Mouse (Mus musculus): ENCODE data around the gene Kat2b.
"Not testable (repeated sequence)": the region's sequence is repeated elsewhere in the genome, so short reads cannot be mapped to it uniquely, and the experiment has no call there.

The Kat2b gene

GRCm38 (mm10) chr17:53661056-53661840 is 94.6 kb downstream of the Kat2b start:
- no peak for DNase-seq (ENCODE audit: low spot score)

DNA sequence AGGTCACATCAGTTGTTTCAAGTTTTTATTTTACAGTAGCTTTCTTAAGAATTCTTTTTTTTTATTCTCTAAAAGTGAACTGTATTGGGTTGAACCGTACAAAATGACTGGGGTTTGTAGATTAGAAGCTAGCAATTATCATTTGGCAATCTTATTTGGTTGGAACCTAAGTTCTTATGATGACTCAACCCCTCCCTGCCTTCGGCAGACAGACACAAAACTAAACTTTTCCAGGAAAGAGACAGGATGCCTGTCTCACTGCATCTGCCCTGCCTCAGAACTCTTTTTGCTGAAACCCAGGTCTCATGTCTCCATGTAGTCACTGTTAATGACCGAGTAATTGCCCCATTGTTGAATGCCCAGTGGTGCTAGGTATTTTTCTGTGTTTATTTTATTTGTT is 97.6 kb downstream of the Kat2b start:
- DNase-seq (ENCODE audit: low spot score) = no peak

DNA sequence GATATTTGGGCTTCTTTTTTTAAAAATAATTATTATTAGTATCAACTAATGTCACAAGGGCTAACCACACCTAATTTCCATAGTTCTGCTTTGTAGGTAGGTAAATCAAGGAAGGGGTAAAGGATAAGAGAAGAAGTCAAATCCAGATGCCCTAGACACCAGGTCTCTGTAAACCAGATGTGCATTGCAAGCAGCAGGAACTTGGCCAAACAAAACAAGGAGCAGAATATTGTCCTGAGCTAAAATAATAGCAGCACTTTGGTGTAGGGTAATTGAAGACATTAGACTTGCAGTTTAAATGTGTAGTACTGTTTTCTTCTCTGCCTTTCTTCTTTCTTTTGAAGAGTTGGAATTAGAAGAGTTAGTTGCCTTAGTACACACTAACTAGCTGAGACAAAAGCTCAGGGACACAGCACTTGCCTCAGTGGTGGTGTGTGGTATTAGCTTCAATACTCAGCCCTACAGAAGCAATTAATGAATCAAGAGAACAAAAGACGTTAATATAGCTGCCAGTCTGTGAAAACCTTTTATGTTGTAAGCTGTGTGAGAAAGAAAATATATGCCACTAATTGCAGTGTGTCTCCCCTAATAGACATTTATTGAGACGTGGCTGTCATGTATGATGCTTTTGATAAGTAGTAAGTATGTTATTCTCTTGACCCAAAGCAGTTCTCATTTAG is 98.2 kb downstream of the Kat2b start:
- DNase-seq (ENCODE audit: low spot score) = no peak

GRCm38 (mm10) chr17:53670453-53670852 is 103.8 kb downstream of the Kat2b start:
- no peak for DNase-seq (ENCODE audit: low spot score)

DNA sequence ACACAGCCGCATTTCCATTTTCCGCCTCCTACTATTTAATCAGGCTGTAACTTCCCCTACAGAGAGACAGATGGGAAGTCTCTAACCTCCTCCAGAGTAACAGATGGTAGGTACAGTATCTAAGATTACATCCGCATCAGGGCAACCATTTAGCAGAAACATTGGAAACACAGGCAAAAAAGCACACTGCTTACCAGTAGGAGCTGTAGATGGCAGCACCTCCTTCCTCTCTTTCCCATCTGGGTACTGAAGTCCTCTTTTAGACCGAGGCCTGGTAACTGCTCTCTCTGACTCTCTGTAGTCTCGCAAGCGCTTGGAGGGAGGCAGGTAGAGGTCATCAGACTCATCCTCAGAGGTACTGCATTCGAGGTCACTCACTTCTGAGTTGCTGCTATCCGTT is 112.1 kb downstream of the Kat2b start:
- no peak for DNase-seq (ENCODE audit: low spot score)

GRCm38 (mm10) chr17:53688321-53688720 is 121.7 kb downstream of the Kat2b start:
- DNase-seq (ENCODE audit: low spot score) = no peak

DNA sequence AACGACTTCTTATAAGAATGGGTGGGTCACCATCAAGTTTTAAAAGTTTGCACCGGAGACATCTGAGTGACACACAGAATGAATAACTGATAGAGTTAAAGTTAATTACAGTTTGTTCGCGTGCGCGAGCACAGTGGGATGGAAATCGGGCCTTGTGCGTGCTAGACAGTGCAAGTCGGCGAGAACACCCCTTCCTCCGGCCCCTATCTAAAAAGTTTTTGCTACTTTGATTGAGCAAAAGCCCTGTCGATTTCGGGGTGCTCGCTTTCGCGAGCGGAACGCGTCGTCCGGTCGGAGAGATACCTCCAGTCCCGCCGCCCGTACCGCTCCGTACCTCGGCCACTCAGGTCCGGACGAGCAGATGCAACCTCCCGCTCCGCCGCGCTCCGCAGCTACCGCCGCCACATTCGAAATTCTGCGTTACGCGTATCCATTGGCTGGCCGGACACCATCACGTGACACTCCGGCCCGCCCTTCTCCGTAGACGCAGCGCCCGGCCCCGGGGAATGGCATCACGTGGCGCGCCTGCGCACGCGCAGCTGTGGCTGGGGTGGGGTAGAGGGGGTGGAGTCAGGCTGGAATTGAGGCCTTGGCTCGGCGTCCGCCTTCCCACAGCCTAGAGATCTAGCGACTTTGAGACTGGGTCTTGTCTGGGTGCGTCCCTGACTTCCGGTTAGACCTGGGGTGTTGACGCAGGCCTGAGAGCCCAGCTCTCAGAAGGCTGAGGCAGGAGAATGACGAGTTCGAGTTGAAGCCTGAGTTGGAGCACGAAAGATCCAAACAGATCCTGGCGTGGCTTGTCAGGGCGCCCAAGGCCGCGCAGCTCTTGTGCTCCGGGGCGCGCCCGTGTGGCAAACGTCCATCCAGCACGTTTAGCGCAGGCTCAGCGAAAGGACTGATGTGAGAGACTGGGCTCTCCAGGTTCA is 122.5 kb downstream of the Kat2b start, which contains the start of gene Sgo1:
TSS of gene Sgo1 (minus strand) at position 457 of the 926 bp plus-strand sequence.
- peak; percentile 94 for DNase-seq (ENCODE audit: low spot score)

GRCm38 (mm10) chr17:53689946-53690345 is 123.3 kb downstream of the Kat2b start:
- DNase-seq (ENCODE audit: low spot score) = no peak

DNA sequence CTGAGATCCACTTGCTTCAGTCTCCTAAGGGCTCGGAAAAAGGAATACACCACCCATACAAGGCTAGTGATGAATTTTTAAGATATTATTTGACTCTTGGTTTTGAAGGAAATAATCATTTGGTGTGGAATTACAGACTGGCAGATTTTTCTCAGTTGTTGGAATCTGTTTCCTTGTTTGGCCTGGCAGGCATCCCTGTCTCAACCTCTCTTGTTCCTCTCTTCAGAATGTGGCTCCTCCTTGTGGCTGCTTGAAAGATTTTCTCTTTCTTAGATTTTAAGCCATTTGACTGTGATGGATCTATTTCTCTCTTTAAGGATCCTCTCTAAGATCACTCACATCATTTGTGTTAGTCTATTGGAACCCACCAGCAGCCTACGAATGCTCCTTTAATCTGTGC is 127.4 kb downstream of the Kat2b start:
- DNase-seq (ENCODE audit: low spot score) = peak; percentile 21

DNA sequence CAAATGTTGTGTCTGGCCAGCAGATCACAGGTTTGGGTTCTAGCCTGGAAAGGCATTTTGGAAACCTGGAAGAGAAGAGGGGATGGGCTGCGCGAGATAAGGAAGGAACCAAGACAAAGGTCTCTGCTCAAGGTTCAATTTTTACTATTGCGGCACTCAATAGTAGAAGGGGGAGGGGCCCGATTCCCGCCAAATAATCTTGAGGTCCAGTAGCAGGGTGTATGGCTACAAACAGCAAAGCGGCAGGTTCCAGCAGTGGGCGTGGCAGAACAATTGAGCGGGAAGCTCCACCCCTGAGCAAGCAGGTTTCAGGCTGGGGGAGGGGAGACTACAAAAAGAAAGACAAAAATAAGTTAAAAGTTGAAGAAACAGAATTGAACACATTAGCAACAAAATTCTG is 130.9 kb downstream of the Kat2b start:
- DNase-seq (ENCODE audit: low spot score) = not testable (repeated sequence)

DNA sequence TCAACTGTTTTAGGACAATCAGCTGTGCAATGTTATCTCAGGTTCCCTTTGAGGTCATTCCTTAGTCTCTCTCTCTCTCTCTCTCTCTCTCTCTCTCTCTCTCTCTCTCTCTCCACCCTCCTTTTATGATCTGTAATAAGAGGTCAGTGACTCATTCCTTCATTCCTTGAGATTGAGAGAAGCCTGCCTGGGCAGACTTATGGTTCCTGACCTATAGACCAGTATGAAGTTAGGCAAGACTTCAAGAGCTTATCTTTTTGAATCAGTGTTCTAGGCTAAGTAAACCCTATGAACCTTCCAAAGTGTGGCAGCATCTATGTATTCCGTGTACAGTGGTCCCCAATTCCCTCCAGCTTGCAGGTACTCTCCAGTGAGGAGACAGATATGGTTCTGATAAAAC is 147.8 kb downstream of the Kat2b start:
- no peak for DNase-seq (ENCODE audit: low spot score)

GRCm38 (mm10) chr17:53715161-53715560 is 148.5 kb downstream of the Kat2b start:
- not testable (repeated sequence) for DNase-seq (ENCODE audit: low spot score)

DNA sequence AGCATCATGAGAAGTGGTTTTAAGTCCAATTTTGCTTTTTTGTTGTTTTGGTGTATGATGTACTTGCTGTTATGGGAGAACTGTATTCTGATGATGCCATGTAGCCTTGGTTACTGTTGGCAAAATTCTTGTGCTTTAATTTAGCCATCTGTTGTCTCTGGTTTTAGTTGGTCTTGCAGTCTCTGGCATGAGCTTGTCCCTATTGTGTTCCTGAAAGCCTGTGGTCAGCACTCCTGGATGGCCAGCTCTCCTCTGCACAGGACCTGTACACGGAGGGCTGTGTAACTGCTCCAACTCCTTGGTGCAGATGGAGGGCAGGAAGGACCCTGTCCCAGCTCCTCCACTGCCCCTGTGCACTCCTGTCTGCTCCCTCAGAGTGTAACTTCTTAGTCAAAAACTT is 151.8 kb downstream of the Kat2b start:
- DNase-seq (ENCODE audit: low spot score) = no peak

GRCm38 (mm10) chr17:53718916-53719315 is 152.3 kb downstream of the Kat2b start:
- DNase-seq (ENCODE audit: low spot score) = not testable (repeated sequence)
